Mouse (Mus musculus) layer of hippocampus, adult 11-12 months (tissue): ENCODE results near the gene Usp28.

Experiments used
- DNase-seq: peaks from one replicate; pipeline ENCODE4 v3.0.0; 2022; ENCODE audit warnings: low spot score

Usp28 gene

DNA sequence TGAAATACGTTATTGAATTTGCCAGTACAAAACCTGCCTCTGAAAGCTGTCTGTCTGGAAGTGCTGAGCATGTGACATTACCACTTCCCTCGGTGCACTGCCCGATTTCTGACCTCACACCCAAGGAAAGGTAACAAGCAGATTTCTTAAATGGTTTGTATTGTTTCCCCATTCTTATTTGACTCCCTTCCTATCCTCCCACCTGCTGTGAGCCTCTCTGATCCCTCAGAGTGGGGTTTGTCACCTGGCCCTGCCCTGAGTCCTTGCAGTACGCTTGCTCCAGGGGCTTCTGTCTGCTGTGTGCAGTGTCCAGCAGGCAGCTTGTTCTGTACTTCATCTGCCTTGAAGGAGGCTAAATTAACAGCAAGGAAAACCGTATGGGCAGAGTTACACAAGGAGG, 38.8 kb downstream of the Usp28 start:
- no peak for DNase-seq

GRCm38 (mm10) chr9:49024529-49024928, 39.4 kb downstream of the Usp28 start:
- DNase-seq, result no peak

DNA sequence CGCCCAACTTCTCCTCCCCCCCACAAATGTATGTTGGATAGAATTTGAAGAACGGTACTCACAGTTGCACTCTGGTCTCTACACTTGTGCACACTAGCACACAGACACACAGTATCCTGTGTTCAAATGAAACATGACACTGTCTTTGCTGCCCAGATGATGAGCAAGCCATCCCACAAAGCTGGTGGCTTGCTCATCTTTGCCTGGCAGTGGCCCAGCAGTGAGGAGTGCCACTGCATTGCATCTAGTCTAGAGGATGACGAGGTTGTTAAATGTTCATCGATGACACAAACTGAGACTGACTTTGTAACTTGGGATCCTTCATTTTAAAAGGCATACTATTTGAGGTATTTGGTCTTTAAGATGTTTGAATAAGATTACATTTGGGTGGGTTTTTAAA, 49.6 kb downstream of the Usp28 start:
- peak; percentile 30 for DNase-seq

DNA sequence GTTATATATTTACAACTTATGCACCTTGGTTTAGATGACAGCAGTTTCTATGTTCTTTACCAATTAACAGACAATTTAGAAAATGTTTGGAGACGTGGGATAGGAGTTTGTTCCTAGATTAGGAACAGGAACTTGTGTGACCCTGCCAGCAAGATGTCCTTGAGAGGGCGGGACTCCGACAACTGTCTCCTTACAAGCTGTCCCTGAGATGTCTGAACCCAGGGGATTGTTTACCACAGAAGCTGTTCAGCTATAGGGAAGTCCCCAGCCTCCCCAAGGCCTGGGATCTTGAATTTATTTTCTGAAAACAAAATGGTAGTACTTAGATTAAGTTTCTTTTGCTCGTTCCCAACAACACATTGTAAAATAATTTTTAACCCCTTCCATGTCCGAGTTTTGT, 65.7 kb downstream of the Usp28 start:
- no peak for DNase-seq

DNA sequence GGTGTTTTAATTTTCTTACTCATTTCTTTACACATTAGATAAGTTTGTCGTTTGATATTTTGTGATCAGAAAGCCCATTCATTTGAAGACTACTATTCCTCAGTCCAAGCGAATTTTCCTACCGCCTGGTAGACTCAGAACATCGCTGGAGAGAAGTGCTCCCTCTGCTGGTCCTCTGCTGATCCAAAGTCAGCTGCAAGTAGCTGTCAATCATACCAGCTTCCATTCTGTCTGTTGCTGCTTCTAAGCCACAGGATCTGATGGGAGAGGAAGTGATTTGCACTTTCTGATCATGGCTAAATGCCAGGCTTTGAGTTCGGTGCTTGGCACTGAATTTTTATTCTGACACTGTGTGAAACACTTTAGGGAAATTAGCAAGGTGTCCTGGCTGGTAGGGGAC, 66.2 kb downstream of the Usp28 start:
- peak; percentile 72 for DNase-seq

DNA sequence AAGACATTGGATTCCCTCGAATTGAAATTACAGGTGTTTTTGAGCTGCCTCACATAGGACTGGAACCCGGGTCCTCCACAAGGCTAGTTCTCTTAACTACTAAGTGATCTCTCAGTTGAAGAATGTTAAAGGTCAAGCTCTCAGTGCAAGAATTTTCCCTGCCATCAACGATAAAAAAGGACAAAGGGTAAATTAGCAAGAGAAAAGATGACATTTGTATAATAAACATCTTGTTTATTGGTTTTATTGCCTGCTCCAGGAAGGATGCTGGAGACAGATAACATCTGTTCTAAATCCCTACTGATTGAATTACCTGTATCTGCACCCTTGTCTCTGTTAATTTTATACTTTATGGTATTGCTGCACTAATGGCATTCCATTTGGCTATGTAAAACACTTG, 68.9 kb downstream of the Usp28 start:
- DNase-seq, result no peak

DNA sequence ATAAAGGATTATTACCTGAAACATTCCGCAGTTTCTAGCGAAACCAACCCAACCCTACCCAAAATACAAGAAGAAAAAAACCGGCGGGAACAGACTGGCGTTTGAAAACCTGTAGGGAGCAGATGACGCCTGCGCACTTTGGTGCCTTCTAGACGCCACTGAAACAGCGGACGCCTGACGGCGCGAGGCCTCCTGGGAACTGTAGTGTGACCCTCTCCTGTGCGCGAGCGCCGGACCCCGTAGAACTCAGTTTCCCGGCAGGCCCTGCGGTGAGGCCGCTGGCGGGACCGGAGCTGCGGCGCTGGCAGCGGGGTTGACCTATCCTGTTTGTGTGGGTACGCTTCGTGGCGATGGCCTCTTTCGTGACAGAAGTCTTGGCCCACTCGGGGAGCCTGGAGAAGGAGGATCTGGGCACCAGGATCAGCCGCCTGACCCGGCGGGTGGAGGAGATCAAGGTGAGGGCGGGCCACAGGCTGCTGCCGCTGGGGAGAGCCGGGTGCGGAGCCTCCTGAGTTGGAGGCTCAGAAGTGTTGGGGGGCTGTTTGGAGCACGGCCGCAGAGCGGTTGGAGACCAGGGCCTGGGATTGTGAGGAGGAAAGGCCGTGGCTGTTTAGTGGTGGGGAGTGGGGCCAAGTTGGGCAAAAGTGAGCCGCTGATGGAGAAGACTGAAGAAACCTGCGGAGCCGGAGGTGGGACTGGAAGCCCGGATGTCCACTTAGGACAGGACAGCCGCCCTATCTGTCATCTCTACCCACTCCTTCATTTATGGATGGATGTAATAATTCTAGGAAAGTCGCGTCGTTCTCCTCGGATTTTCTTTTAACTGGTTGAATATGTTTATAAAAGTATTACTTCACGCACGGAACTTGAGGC, 70.4 kb downstream of the Usp28 start, which contains the start of gene Zw10:
Gene Zw10, plus strand, starts transcription at position 281 of the 873 bp plus-strand sequence.
- DNase-seq, result peak; percentile 94

DNA sequence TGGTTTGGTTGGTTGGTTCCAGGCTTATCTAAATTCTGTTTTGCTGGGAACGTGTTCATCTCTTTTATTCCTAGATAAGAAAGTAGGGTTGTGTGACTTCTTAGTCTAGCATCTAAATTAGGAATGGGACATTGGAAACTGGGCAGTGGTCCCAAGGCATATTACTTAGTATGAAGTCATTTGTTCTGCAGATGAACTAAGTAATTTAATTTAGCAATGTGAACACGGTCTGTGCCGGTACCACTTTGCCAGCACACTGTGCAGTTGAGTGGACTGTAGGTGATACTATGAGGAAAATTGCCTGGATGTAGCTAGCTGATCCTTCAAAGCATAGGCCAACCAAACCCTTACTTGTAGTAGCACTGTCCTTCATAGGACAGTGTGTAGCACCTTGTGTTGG, 91.7 kb downstream of the Usp28 start:
- no peak for DNase-seq

DNA sequence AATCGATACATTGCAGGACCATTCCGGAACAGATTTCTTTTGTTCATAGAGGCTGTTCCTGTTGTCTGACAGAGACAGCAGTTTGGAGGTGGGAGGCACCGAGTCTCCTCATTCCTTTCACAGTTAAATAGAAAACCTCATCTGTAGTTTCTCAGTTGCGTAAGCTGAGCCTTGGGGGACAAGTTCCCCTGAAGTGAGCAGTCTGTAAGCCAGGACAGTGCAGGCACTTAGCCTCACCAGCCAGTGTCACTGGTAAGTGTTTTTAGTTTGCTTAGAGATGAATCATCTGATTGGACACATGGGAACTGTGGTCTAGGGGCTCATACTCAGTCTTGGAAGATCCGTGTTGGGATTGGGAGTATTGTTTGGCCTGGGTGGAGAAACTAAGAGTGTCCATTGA, 95.9 kb downstream of the Usp28 start, which contains the start of gene Tmprss5:
Gene Tmprss5, plus strand, starts transcription at position 154 of the 400 bp plus-strand sequence.
- no peak for DNase-seq

DNA sequence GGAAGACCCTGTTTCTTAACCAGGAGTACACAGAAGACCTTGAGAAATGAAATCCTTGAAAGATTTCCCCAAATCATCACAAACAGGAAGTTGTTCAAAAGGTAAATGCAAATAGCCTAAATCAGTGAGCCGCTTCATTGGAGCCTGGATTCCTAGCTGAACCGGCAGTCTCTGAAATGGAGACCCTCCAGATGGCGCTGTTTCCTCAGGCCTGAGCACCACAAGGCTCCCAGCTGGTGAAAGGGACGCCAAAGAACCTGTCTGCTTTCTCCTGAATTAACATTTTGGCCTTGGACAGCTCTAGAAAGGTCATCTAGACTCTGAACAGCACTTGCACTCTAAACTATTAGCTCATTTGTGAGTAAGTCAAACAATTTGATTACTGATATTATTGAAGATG, 96.4 kb downstream of the Usp28 start:
- DNase-seq, result peak; percentile 80

DNA sequence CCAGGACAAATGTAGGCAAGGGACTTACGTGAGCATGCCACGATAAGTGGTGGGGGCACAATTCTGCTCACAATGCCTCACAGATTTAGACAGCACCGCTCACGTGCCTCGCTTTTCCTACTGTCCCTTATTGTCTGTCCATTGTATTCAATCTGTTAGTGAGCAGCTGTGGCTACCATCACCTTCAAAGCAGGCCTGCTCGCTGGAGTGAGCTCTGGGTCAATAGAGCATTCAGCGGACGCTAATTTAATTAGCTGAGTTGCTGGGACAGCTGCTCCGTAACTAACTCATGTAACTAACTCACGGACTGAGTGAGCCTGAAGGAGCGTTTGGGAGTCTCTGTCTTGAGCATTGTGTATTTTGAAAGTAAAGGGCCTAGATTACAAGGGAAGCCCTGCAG, 102.1 kb downstream of the Usp28 start:
- no peak for DNase-seq
